Mouse (Mus musculus): Measurements from ENCODE around the gene Grb10.

Gene Grb10

GRCm38 (mm10) chr11:12038470-12038985 is at the start of gene Grb10:
TSS of gene Grb10 (minus strand) at chr11:12038683.
- no peak for DNase-seq (ENCODE audit: low spot score in 2 of 2)

- no peak for DNase-seq (ENCODE audit: low spot score in 2 of 2)
Measured at GRCm38 (mm10) chr11:12081638-12082037, 43.2 kb upstream of the Grb10 start.

DNA sequence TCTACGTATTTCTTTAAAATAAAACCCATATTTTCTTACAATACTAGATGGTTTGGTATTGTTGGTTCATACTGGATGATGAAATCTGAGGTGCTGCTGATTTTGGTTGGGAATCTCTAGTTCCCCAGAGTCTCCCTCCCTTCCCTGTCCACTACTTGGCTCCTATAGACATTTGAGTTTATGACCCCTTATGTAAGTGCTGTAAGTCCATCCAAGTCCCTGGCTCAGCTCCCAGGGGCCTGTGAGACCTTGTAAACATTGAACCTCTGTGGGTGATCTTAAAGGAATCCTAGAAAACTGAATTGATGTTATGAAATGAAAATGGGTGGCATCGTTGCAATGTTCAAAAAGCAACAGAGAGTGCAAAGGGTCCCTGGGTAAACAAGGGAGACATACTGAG is 40.7 kb upstream of the Grb10 start:
- DNase-seq (ENCODE audit: low spot score in 2 of 2): no peak

GRCm38 (mm10) chr11:12075449-12075848 is 37.0 kb upstream of the Grb10 start:
- DNase-seq (ENCODE audit: low spot score in 2 of 2): no peak

DNA sequence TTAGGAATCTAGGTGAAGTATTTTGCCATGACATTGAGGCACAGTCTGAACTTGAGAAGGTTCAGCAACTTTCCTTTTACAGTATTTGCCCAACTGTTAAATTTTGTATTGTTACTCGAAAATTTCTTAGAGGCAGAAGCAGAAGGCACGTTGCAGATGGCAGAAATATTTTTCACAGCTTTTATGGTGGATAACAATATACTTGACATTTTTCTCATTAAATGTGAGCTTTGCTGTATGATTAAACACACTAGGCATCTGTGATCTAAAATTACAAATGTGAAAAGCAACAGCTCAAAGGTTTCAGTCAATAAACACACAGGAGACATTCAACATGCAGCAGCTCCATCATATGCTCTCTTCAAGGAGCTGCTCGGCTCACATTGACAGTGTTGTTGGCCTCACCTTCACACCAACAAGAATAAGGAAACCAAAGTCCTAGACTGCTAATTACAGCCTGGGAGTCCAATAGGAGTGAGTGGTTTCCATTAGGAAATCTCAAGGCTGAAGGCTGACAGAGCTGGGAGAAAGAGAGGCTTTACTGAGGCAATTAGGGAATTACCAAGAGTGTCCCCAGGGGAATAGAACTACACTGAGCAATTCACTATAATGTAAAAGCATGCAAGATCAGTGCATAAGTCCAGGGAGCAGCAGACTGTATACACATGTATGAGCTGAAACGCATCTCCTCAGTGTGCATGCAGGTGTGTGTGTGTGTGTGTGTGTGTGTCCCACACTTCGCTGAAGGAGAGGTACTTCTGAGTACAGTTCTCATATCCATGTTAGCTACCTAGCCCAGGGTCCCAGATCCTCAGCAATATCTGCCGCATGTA is 35.1 kb upstream of the Grb10 start:
- DNase-seq (ENCODE audit: low spot score in 2 of 2): no peak

- DNase-seq (ENCODE audit: low spot score in 2 of 2): no peak
Measured at GRCm38 (mm10) chr11:12072322-12072721, 33.8 kb upstream of the Grb10 start.

DNA sequence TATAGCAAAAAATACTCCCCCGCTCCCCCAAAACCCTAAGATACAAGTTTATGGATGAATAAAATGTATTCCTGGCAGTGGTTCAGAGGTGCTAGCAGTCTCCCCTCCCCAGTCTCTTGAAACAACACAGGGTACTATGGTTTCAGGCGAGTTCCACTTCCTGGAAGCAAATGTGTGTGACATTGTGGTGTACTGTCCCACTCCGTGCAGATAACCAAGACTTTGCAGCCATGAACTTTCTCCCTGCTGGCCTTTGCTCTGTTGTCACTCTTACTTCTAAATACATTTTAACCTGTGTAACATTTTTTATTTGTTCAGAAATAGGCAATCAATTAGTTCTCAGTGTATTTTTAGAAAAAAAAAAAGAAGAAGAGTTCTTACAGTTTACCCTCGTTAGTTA is 20.5 kb upstream of the Grb10 start:
- no peak for DNase-seq (ENCODE audit: low spot score in 2 of 2)

DNA sequence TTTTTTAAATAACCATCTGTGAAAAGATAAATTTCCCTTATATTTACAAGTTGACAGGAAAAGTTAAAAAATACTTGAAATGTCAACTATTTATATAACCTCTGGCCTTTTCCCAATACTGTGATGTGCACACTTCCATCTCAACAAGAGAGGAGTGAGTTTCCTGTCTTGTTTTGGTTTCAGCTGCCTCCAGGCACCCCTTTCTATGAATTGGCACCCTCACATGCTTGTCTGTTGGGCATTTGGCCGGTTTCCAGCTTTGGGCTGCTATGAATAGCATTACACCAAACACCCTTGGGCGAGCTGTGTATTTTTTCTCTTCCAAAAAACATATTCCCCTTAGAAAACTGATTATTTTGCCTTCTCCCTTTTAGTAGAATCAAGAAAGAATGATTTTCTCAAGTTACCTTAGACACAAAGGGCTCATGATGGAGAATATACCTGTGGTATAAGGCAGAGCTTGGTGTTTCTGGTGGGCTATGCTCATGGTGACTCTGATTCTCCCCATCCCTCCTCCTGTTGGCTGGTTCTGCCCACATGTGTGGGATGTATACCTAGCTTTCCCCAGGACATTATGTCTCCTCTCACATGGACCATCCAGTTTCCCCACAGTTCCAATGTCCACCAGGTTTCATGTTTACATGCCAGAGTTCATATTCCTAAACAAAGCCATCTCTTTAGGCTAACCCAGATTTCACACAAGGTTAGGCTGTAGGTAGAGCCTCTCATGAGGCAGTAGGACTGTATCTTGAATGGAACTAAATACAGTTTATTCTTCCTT is 10.3 kb upstream of the Grb10 start:
- DNase-seq (ENCODE audit: low spot score in 2 of 2): no peak

- DNase-seq (ENCODE audit: low spot score in 2 of 2): no peak
Measured at GRCm38 (mm10) chr11:12048135-12048534, 9.7 kb upstream of the Grb10 start.

DNA sequence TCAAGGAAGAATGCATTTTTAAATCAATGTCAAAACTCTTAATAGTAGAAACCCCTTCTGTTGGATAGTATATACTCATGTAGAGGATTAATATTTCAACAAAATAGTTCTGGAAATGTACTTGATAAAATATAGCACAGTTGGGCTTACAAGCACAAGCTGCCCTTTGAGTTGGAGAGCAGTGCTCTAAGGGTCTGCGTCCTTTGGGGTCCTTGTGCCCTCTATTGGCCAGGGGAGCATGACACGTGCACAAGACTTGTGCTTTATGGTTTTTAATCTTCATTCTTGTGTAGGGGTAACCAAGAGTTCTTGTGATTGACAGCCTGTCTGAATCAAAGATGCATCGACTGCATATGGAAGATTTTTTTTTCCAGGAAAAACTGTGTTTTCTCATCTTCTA is 5.8 kb upstream of the Grb10 start:
- DNase-seq (ENCODE audit: low spot score in 2 of 2): no peak

- DNase-seq (ENCODE audit: low spot score in 2 of 2): no peak
Measured at GRCm38 (mm10) chr11:12041787-12042186, 3.3 kb upstream of the Grb10 start.

- DNase-seq (ENCODE audit: low spot score in 2 of 2): no peak
Measured at GRCm38 (mm10) chr11:12041379-12041778, 2.9 kb upstream of the Grb10 start.

GRCm38 (mm10) chr11:12040391-12040790 is 1.9 kb upstream of the Grb10 start:
- DNase-seq (ENCODE audit: low spot score in 2 of 2): no peak

GRCm38 (mm10) chr11:12039748-12040147 is 1.3 kb upstream of the Grb10 start:
- no peak for DNase-seq (ENCODE audit: low spot score in 2 of 2)

DNA sequence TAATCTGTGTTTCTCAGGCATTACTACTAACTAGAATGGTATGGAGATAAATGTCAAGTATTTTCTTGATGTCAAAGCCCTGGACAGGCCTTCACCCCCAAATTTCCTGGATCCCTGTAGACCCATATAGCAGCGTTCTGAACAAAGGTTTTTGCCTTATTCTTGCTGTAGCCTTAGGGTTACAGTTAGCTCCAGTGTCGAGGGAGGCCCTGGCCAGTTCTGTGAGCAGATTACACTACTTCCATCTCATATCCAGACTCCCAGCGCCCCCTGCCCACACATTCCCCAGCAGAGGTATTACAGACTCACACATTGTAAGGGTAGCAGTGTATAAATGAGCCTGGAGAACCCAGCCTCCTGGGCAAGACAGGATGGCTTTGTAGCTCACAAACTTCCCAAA is 615 bp upstream of the Grb10 start:
- DNase-seq (ENCODE audit: low spot score in 2 of 2): no peak

DNA sequence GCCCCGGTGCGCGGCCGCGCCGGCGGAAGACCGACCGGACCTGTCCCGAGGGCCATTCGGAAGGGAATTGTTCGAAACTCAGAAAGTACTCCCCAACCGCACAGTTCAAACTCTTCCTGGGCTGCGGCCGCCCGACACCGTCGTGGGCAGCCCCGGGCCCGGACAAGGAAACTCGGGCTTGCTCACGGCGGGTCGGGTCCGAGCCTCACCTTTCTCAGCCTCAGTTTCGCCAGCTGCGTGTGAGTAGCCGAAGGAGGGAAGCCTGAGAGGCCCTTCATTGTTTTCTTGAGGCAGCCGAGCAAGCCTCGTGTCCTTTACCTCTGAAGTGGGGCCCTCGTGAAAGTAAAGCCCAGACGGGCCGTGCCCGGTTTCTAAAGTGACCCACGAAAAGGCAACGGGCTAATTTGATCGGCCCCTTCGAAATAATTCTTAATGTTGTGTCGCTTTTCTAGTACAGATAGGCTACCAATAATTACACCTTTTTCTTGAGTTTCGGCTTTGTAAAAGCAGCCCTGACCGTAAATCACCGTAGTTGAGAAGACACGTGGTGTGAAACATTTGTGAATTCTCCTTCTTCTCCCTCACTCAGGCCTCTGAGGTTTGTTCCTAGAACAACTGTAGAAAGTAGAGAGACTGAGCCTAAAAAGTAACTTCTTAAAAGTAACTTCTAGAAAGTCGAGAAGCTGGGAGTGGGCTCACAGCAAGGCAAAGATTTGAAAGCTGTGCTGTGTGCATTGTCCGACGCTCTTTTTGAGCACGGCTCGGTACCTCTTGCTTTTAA is 604 bp downstream of the Grb10 start:
- no peak for DNase-seq (ENCODE audit: low spot score in 2 of 2)

DNA sequence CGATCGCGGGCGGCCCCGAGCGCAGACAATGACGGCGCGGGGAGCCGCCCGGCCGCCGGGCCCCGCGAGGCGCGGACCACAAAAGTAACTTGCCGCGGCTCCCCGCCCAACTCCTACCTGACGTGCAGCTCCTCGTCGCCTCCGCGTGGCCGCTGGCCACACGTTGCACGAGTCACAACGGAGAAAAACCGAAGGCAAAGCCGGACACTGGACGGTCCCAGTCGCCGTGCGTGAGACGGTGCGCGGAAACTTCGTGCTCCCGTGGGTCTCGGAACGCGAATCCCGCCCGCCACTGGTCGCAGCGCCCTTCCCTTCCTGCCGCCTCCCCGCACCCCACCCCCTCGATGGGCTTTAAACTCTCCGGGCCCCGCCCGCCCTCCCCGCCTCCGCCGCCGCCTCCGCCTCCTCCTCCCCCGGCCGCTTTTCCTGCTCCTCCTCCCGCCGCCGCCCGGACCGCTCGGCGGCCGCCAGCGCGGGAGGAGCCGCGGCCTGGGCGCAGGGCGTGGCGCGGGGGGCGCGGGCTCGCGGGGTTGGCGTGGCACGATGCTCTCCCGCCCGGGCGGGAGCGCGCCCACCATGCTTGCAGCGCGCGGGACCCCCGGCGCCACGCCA is 1.3 kb downstream of the Grb10 start:
- DNase-seq (ENCODE audit: low spot score in 2 of 2): peak; percentile 59

GRCm38 (mm10) chr11:12035916-12036910 is 2.3 kb downstream of the Grb10 start:
- peak in 1 of 2 experiments; percentile 17 for DNase-seq (ENCODE audit: low spot score in 2 of 2)

DNA sequence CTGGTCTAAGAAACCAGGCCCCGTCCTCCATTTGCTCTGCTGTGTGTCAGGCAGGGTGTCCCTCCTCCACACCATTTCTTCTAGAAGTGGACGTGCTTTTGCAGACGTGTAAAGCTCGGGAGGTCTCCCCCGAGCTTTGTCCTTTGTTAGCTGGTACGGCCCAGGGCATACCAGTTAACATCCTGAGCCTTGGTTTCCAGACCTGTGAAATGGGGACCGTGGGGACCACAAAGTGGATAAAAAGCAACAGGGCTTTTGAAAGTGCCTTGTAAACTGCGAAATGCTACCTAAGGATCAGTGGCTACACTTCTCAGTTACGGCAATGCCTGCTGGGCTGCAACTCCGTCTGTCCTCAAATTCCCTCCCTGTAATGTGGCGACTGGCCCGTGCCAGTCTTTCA is 3.2 kb downstream of the Grb10 start:
- no peak for DNase-seq (ENCODE audit: low spot score in 2 of 2)

- no peak for DNase-seq (ENCODE audit: low spot score in 2 of 2)
Measured at GRCm38 (mm10) chr11:12034781-12035180, 3.7 kb downstream of the Grb10 start.
